Mouse (Mus musculus): ENCODE results near the gene Imp3. TPM values are rescaled to one million over a fixed set of nuclear protein-coding genes. Genes with fewer than 3 reads are reported as not detected.

Imp3 gene
- 79.2 and 85.0 TPM in 2 replicates for polyA plus RNA-seq (2015; fragmentation: Nextera tagmentation; extraction: Ambion mirVana)

DNA sequence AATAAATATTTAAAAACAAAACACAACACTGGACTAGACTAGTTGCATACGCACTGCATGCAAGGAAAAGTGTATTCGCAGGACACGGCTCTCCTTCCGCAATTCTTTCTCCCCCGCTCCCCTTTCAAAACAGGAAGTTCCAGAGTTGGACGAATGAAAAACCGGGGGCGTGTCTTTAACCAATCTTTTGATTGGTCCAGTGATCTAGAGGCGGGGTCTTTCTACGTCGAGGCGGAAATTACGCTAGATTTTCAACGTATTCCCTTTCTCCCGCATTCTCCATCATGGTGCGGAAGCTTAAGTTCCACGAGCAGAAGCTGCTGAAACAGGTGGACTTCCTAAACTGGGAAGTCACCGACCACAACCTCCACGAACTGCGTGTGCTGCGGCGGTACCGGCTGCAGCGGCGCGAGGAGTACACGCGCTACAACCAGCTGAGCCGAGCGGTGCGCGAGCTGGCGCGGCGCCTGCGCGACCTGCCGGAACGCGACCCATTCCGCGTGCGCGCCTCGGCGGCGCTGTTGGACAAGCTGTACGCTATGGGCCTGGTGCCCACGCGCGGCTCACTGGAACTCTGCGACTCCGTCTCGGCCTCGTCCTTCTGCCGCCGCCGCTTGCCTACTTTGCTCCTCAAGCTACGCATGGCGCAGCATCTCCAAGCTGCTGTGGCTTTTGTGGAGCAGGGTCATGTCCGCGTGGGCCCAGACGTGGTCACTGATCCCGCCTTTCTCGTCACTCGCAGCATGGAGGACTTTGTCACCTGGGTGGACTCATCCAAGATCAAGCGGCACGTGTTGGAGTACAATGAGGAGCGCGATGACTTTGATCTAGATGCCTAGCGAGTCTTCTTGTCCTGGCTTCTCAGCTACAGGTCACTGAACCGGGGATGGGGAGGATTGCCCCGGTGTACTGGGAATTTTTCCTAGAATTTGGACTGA, at the start of gene Imp3:
Gene Imp3, plus strand, starts transcription at position 253 of the 938 bp plus-strand sequence.
- H3K36me3 ChIP-seq, result no peaks in the 10 kb centered on the region
- no peaks in the 10 kb centered on the region for H3K27me3 ChIP-seq
- peak within 1 kb of the TSS; percentile 72 for H3K4me2 ChIP-seq (replicated peaks)
- H3K27ac ChIP-seq (replicated peaks), result peak within 1 kb of the TSS; percentile 93
- H3K9ac ChIP-seq (replicated peaks), result peak within 1 kb of the TSS; percentile 74
- H3K9me3 ChIP-seq, result no peaks in the 10 kb centered on the region
- peak within 1 kb of the TSS; percentile 84 for H3K4me3 ChIP-seq
- under 1% methylated on average over 73 of the region's 73 CpGs for WGBS
- H3K4me1 ChIP-seq, result peaks cover 25% of the 10 kb centered on the region
- ATAC-seq (replicated peaks), result peak; percentile 97

DNA sequence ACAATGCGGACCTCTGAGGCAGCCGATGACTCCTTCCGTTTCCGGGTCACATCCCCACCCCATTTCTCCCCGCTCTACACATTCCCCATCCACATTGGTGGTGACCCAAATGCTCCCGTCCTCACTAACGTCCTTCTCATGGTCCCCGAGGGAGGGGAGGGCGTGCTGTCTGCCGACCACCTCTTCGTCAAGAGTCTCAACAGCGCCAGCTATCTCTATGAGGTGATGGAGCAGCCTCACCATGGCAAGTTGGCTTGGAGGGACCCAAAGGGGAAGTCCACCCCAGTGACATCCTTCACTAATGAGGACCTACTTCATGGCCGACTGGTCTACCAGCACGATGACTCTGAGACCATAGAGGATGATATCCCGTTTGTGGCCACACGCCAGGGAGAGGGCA, 49.7 kb upstream of the Imp3 start:
- Histone ChIP-seq H3K27me3 (no peaks in the 10 kb centered on the region), H3K4me2 (replicated peaks) (no peak overlapping the region), H3K4me3 (no peak overlapping the region), H3K36me3 (no peaks in the 10 kb centered on the region), H3K4me1 (peaks cover 10% of the 10 kb centered on the region), H3K27ac (replicated peaks) (no peak overlapping the region), H3K9me3 (no peaks in the 10 kb centered on the region), H3K9ac (replicated peaks) (no peak overlapping the region)
- no peak for ATAC-seq (replicated peaks)
- WGBS, result 93% methylated on average over 16 of the region's 16 CpGs

GRCm38 (mm10) chr9:56889817-56890216, 47.5 kb upstream of the Imp3 start:
- Histone ChIP-seq H3K27ac (replicated peaks) (no peak overlapping the region), H3K9ac (replicated peaks) (peak overlapping the region; percentile 42), H3K36me3 (no peaks in the 10 kb centered on the region), H3K4me1 (peaks cover 15% of the 10 kb centered on the region), H3K9me3 (no peaks in the 10 kb centered on the region), H3K27me3 (no peaks in the 10 kb centered on the region), H3K4me2 (replicated peaks) (peak overlapping the region; percentile 59), H3K4me3 (peak overlapping the region; percentile 34)
- ATAC-seq (replicated peaks), result peak; percentile 74
- WGBS, result 2% methylated on average over 14 of the region's 14 CpGs

GRCm38 (mm10) chr9:56890522-56891250, 46.6 kb upstream of the Imp3 start:
- no peak for ATAC-seq (replicated peaks)
- Histone ChIP-seq H3K4me1 (peaks cover 15% of the 10 kb centered on the region), H3K9me3 (no peaks in the 10 kb centered on the region), H3K36me3 (no peaks in the 10 kb centered on the region), H3K27me3 (no peaks in the 10 kb centered on the region), H3K4me2 (replicated peaks) (no peak overlapping the region), H3K9ac (replicated peaks) (peak overlapping the region; percentile 42; the same call in 1 of the 2 replicates), H3K27ac (replicated peaks) (no peak overlapping the region), H3K4me3 (no peak overlapping the region)
- WGBS, result 63% methylated on average over 11 of the region's 11 CpGs

DNA sequence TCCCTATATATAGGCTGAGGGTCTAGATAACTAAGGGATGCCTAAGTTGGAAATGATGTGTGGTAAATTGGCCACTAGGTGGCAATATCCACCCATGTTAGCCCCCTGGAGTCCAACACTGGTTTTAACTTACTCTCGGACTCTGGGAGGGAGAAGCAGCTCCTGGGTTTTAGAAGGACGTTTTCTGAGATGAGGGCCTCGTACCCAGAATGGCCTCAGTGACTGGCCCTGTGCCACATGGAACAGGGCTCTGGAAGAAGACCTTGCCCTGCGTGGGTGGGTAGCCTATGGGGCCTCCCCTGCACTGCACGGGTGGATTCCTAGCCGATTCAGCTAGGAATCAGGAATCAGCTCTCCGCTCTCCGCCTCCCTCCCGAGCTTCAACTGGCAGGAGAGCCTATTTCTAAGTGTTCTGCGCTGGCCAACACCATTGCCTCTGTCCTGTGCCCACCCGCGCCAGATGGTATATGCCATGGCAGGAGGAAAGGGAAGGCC, 45.7 kb upstream of the Imp3 start:
- peak overlapping the region; percentile 42 for H3K4me2 ChIP-seq (replicated peaks)
- no peaks in the 10 kb centered on the region for H3K9me3 ChIP-seq
- peak; percentile 51 for ATAC-seq (replicated peaks)
- 23% methylated on average over 12 of the region's 12 CpGs for WGBS
- H3K36me3 ChIP-seq, result no peaks in the 10 kb centered on the region
- peak overlapping the region; percentile 40 for H3K9ac ChIP-seq (replicated peaks)
- H3K4me1 ChIP-seq, result peaks cover 15% of the 10 kb centered on the region
- no peak overlapping the region for H3K27ac ChIP-seq (replicated peaks)
- 0 out of 2 replicates have a peak overlapping the region, but pooled peaks have one; percentile 11 for H3K4me3 ChIP-seq
- no peaks in the 10 kb centered on the region for H3K27me3 ChIP-seq

DNA sequence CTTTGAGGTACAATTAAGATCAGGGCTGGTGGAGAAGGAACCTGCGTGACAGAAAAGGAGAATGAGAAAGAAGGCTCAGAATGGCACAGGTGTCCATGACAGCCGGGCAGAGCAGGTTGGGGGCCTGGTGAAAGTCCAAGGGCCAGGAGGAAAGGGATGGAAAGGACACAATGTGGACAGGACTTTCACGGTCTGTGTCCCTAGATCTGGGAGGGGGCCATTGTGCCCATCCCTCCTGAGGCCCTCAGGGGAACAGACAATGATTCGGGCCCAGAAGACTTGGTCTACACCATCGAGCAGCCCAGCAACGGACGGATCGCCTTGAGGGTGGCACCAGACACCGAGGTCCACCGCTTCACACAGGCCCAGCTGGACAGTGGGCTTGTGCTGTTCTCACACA, 45.2 kb upstream of the Imp3 start:
- no peak overlapping the region for H3K9ac ChIP-seq (replicated peaks)
- no peaks in the 10 kb centered on the region for H3K9me3 ChIP-seq
- no peaks in the 10 kb centered on the region for H3K36me3 ChIP-seq
- no peaks in the 10 kb centered on the region for H3K27me3 ChIP-seq
- H3K4me1 ChIP-seq, result peaks cover 15% of the 10 kb centered on the region
- WGBS, result 88% methylated on average over 10 of the region's 10 CpGs
- no peak overlapping the region for H3K4me2 ChIP-seq (replicated peaks)
- ATAC-seq (replicated peaks), result no peak
- no peak overlapping the region for H3K27ac ChIP-seq (replicated peaks)
- no peak overlapping the region for H3K4me3 ChIP-seq

GRCm38 (mm10) chr9:56893313-56893712, 44.0 kb upstream of the Imp3 start:
- no peaks in the 10 kb centered on the region for H3K27me3 ChIP-seq
- H3K9ac ChIP-seq (replicated peaks), result no peak overlapping the region
- ATAC-seq (replicated peaks), result no peak
- no peaks in the 10 kb centered on the region for H3K9me3 ChIP-seq
- no peak overlapping the region for H3K27ac ChIP-seq (replicated peaks)
- no peak overlapping the region for H3K4me3 ChIP-seq
- H3K36me3 ChIP-seq, result no peaks in the 10 kb centered on the region
- peaks cover 15% of the 10 kb centered on the region for H3K4me1 ChIP-seq
- 72% methylated on average over 8 of the region's 8 CpGs for WGBS
- H3K4me2 ChIP-seq (replicated peaks), result no peak overlapping the region

DNA sequence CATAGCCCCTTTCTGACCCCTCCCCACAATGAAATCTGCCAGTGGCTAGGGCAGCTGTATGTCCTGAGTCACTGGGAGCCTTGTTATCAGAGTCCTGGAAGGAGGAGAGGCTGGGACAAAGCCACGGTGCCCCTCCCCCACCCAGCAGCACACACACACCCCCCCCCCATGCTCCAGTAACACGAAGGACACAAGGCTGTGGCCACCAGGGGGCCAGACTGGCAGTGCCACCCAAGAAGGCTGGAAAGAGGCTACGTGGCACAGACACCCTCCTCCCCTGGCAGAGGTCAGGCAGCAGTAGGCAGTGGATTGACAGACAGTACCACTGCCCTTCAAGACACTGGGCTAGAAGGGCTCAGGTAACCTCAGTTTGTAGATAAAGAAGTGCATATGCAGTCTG, 43.3 kb upstream of the Imp3 start:
- H3K27ac ChIP-seq (replicated peaks), result no peak overlapping the region
- H3K4me3 ChIP-seq, result no peak overlapping the region
- H3K9ac ChIP-seq (replicated peaks), result no peak overlapping the region
- no peaks in the 10 kb centered on the region for H3K36me3 ChIP-seq
- no peaks in the 10 kb centered on the region for H3K9me3 ChIP-seq
- no peaks in the 10 kb centered on the region for H3K27me3 ChIP-seq
- ATAC-seq (replicated peaks), result no peak
- H3K4me1 ChIP-seq, result peaks cover 15% of the 10 kb centered on the region
- H3K4me2 ChIP-seq (replicated peaks), result no peak overlapping the region
- WGBS, result 16% methylated on average over 3 of the region's 3 CpGs

GRCm38 (mm10) chr9:56896779-56897178, 40.5 kb upstream of the Imp3 start:
- H3K27me3 ChIP-seq, result no peaks in the 10 kb centered on the region
- ATAC-seq (replicated peaks), result no peak
- no peak overlapping the region for H3K27ac ChIP-seq (replicated peaks)
- no peak overlapping the region for H3K4me2 ChIP-seq (replicated peaks)
- H3K36me3 ChIP-seq, result no peaks in the 10 kb centered on the region
- H3K9ac ChIP-seq (replicated peaks), result no peak overlapping the region
- no peaks in the 10 kb centered on the region for H3K9me3 ChIP-seq
- H3K4me1 ChIP-seq, result peaks cover 7% of the 10 kb centered on the region
- 88% methylated on average over 12 of the region's 12 CpGs for WGBS
- no peak overlapping the region for H3K4me3 ChIP-seq

DNA sequence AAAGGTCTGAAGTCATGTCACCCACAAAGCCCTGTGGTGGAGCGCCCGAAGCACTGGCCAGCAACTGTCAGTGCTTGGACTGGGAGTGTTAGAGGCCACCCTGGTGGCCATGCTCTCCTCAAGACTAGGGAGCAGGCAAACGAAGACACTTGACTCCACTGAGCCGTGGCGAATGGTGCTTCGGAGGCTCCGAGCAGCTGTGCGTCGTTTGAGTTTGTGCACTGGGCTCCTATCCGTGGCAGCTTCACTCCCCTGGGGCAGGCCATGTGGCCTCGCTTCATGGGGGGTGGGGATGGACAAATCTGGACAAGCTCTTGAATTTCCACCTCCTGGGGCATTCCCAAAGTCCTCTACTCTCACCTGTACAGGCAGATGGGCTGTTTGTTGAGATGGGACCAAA, 37.9 kb upstream of the Imp3 start:
- no peaks in the 10 kb centered on the region for H3K9me3 ChIP-seq
- H3K27ac ChIP-seq (replicated peaks), result no peak overlapping the region
- H3K4me2 ChIP-seq (replicated peaks), result no peak overlapping the region
- no peak overlapping the region for H3K4me3 ChIP-seq
- no peaks in the 10 kb centered on the region for H3K4me1 ChIP-seq
- H3K9ac ChIP-seq (replicated peaks), result no peak overlapping the region
- no peaks in the 10 kb centered on the region for H3K36me3 ChIP-seq
- no peaks in the 10 kb centered on the region for H3K27me3 ChIP-seq
- no peak for ATAC-seq (replicated peaks)
- WGBS, result 80% methylated on average over 11 of the region's 11 CpGs

- no peaks in the 10 kb centered on the region for H3K36me3 ChIP-seq
- no peaks in the 10 kb centered on the region for H3K9me3 ChIP-seq
- no peak overlapping the region for H3K27ac ChIP-seq (replicated peaks)
- ATAC-seq (replicated peaks), result no peak
- no peak overlapping the region for H3K4me2 ChIP-seq (replicated peaks)
- no peak overlapping the region for H3K9ac ChIP-seq (replicated peaks)
- no peaks in the 10 kb centered on the region for H3K27me3 ChIP-seq
- no peak overlapping the region for H3K4me3 ChIP-seq
- no peaks in the 10 kb centered on the region for H3K4me1 ChIP-seq
Observed at GRCm38 (mm10) chr9:56900060-56900459, 37.2 kb upstream of the Imp3 start.

GRCm38 (mm10) chr9:56900571-56900970, 36.7 kb upstream of the Imp3 start:
- Histone ChIP-seq H3K27me3 (no peaks in the 10 kb centered on the region), H3K36me3 (no peaks in the 10 kb centered on the region), H3K4me3 (no peak overlapping the region), H3K4me2 (replicated peaks) (no peak overlapping the region), H3K27ac (replicated peaks) (no peak overlapping the region), H3K4me1 (no peaks in the 10 kb centered on the region), H3K9ac (replicated peaks) (no peak overlapping the region), H3K9me3 (no peaks in the 10 kb centered on the region)
- ATAC-seq (replicated peaks), result no peak
- WGBS, result 77% methylated on average over 9 of the region's 9 CpGs
